ENCODE assay signal across 13 mouse cellular contexts in the genomic region with DNA sequence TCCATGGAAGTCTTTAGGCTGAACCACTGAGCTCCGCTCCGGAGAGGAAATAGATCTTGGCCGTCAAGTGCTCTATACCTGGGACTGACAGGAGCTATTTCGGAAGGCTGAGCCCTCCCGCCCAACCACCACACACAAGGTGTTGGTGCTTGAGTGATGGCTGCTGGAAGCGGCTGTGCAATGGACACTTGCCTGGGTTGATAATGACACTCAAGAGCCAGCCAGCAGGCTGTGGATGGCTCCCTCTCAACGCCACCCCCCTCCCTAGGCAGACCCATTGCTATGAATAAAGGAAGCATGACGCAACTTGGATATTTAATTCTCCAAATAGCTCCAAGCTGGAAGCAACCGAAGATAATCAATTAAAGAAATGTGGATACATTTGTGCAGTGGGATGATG. TPM values are rescaled to one million over a fixed set of nuclear protein-coding genes. Genes with fewer than 3 reads are reported as not detected.
DNase-seq lines count a peak whose midpoint lies in the region; ATAC-seq and TF ChIP-seq lines count a peak whose summit lies in the region.
"Had no signal": no experiment of that assay in that cellular context is flagged by ENCODE, and none has a peak within 500 bp of the region (broad histone marks: within the 10 kb centered on the region; RNA-seq: fewer than 3 reads in every experiment).

No protein-coding gene starts in this region.

- no peak for DNase-seq in kidney, adult 2 months
- DNase-seq in kidney, adult 11 months = no peak
- peak; percentile 55 for DNase-seq in MN1 (ENCODE audit: low spot score)
- peak; percentile 36 for DNase-seq in gastrocnemius, postnatal 10 days
- peak; percentile 63 for DNase-seq in heart, postnatal 0 days (ENCODE audit: low spot score)
- DNase-seq in cerebellum, adult 8-10 months = no peak
- DNase-seq in urinary bladder, postnatal 36 days (ENCODE audit: low spot score in 2 of 2) = no peak
- DNase-seq: cerebellum, adult 9-11 months; right cerebral cortex, adult 18-20 months had no signal

- TF ChIP-seq POLR2A in kidney, adult 2 months (IDR thresholded peaks at IDR 0.05; ENCODE audit: low read depth, low read length) = no peak

- ATAC-seq in heart, postnatal 0 days (ENCODE audit: insufficient read depth, low read depth) = peak; percentile 42
- ATAC-seq: activated CD4-positive, CD25-positive, alpha-beta regulatory T cell, adult 4 months; hindbrain, embryonic 16.5 days had no signal

- TF ChIP-seq EP300 in heart, postnatal 0 days (IDR thresholded peaks at IDR 0.05; ENCODE audit: low read depth) = peak; percentile 25; the same call in 1 of the 2 replicates

- H3K4me3 ChIP-seq in kidney, adult 2 months (ENCODE audit: insufficient read depth, low read depth, low read length) = no peak overlapping the region
- H3K4me3 ChIP-seq in heart, postnatal 0 days (ENCODE audit: low read depth, low read length) = no peak overlapping the region
- H3K4me3 ChIP-seq: forebrain, embryonic 10.5 days; limb, embryonic 13.5 days had no signal

- H3K27ac ChIP-seq in kidney, adult 2 months (ENCODE audit: insufficient read depth, low read depth, low read length) = peak overlapping the region; percentile 61
- peak overlapping the region; percentile 85 for H3K27ac ChIP-seq in heart, postnatal 0 days (ENCODE audit: low read depth)
- H3K27ac ChIP-seq: forebrain, embryonic 10.5 days; limb, embryonic 13.5 days had no signal

- 85% methylated on average over 9 of the region's 9 CpGs for WGBS in kidney, adult 2 months
- WGBS in heart, postnatal 0 days = 16% methylated on average over 9 of the region's 9 CpGs

- no peaks in the 10 kb centered on the region for H3K9me3 ChIP-seq in heart, postnatal 0 days (replicated peaks; ENCODE audit: control insufficient read depth, low read length)
- H3K9me3 ChIP-seq: forebrain, embryonic 10.5 days; limb, embryonic 13.5 days had no signal

- H3K4me2 ChIP-seq in heart, postnatal 0 days (ENCODE audit: low read depth, low read length) = peak overlapping the region; percentile 2; the same call in 1 of the 2 replicates
- H3K4me2 ChIP-seq: limb, embryonic 13.5 days had no signal

- no peak for TF ChIP-seq CTCF in kidney, adult 2 months (conservative IDR thresholded peaks at IDR 0.05; ENCODE audit: insufficient read depth, insufficient read length, low read depth, low read length)
- no peak for TF ChIP-seq CTCF in heart, postnatal 0 days (IDR thresholded peaks at IDR 0.05; ENCODE audit: low read depth)

- no peaks in the 10 kb centered on the region for H3K36me3 ChIP-seq in kidney, adult 2 months (ENCODE audit: control insufficient read depth, insufficient read depth, low read length)
- no peaks in the 10 kb centered on the region for H3K36me3 ChIP-seq in heart, postnatal 0 days (replicated peaks; ENCODE audit: control insufficient read depth, insufficient read depth, low read length)
- H3K36me3 ChIP-seq: forebrain, embryonic 10.5 days; limb, embryonic 13.5 days had no signal

- H3K4me1 ChIP-seq in kidney, adult 2 months (ENCODE audit: control insufficient read depth, insufficient read depth, low read length) = peaks cover 10% of the 10 kb centered on the region; the same call in 1 of the 2 replicates
- peaks cover 50% of the 10 kb centered on the region for H3K4me1 ChIP-seq in heart, postnatal 0 days (ENCODE audit: control insufficient read depth, insufficient read depth)

- no peaks in the 10 kb centered on the region for H3K27me3 ChIP-seq in kidney, adult 2 months (replicated peaks; ENCODE audit: control insufficient read depth, insufficient read depth, low read length)
- H3K27me3 ChIP-seq in heart, postnatal 0 days (ENCODE audit: control insufficient read depth, insufficient read depth, low read length) = no peaks in the 10 kb centered on the region
- H3K27me3 ChIP-seq: limb, embryonic 13.5 days had no signal

- no peak overlapping the region for H3K9ac ChIP-seq in heart, postnatal 0 days (replicated peaks; ENCODE audit: low read depth, low read length)
- H3K9ac ChIP-seq: limb, embryonic 13.5 days had no signal

RNA-seq across cellular contexts. Expression of gene Sec14l1, which starts 20.3 kb away (rescaled TPM):
- polyA plus RNA-seq in kidney, adult 2 months (2012; rRNA removed) = 49.1 and 52.2 TPM in 2 replicates
- 10 to 100 TPM; 91.6 to 93.4 TPM for total RNA-seq in gastrocnemius, postnatal 10 days (2021)
- total RNA-seq in heart, postnatal 0 days (2014; rRNA removed; ENCODE audit: low replicate concordance) = 62.1 and 71.6 TPM in 2 replicates
- 36.4 and 38.0 TPM in 2 replicates for polyA plus RNA-seq in heart, postnatal 0 days (2015; fragmentation: Nextera tagmentation; extraction: Ambion mirVana)

Comparison
In these comparisons a context has a peak if more than half of its experiments do, and no peak if none do; other contexts are left out.
1. DNase-seq: peak in MN1 (single experiment), gastrocnemius, postnatal 10 days (single experiment) and heart, postnatal 0 days (single experiment); none in kidney, adult 2 months (single experiment), kidney, adult 11 months (single experiment), cerebellum, adult 8-10 months (single experiment) and urinary bladder, postnatal 36 days (0 of 2).